Mouse (Mus musculus): ENCODE results near the gene Frem1.

Gene Frem1

DNA sequence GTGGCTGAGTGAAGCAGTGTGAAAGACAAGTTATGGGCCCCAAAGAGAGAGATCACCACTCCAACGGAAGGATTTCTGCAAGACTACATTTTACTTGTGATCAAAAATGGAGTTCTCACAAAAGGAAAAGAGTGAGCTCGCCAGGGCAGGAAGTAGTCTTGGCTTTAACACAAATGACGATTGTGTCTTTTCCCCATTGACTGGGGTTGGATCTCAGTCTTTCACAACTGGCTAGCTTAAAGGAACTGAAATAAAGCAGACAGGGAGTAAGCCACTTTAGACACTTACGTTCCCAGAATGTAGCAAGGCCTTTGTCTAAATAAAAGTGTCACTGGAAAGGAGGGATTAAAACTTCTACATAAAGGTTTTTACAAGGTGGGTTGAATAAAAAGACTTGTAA, 185.0 kb downstream of the Frem1 start:
- DNase-seq: no peak

DNA sequence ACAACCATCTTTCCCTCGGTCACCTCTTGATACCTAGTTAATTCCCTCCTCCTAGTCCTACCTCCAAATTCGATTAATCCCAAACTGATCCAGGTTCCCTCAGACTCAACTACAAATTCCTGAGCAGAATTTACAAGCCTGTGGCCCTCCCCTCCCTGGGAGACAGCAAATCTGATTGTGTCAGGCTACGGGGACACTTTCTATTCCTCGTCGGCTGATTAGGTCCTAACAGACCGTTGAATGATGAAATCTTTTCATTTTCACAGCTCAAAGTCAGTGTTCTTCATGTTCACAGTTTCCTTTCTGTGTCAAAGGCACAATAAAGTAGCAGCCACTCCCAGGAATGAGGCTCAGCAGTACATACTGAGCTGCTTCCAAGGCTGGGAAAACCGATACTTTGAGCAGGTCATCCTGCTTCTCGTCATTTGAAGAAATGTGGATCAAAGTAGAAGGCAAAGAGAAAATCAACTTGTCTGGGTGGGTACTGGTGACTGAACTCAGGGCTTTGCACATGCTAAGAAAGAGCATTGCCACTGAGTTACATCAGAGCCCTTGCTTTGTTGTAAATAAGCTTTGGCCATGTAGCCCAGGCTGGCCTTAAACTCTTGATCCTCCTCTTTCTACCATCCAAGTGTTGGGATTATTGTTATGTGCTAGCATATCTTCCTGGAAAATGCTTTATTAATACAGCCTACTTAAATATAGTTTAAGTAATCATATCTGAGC, 187.0 kb downstream of the Frem1 start:
- DNase-seq: no peak

DNA sequence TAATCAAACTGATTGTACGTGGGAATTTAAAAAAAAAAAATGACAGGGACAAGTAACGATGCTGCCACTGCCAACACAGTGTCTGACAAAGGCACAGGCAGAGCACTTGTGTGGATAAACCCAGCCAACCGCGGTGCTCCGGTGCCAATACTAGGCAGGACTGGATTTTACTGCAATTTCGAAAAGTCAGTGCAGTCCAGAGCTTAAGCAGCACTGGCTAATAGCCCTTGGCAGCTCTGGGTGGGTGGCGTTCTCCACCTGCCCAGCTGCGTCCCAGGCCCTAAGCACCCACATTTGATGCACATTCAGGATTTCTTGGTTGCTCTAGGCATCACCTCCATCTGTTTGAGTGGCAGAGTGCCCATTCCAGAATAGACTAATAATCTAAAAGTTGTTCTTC, 188.8 kb downstream of the Frem1 start:
- DNase-seq: no peak

DNA sequence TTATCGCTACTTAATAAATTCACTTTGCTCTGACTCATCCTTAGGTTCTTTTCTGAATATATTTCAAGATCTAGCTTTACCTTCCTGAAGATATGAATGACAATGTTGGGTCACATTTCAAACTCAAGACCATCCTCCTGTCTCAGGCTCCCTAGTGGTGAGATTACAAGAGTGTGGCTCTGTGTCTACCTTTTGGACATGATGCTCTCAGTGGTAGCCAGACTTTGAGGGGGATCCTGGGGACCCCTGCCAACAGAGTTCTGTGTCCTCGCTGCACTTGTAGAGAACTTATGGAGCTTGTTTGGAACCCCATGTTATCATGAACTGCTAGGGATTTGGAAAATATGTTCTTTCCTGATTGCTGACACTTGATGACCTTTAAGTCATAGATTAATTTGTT, 190.7 kb downstream of the Frem1 start:
- no peak for DNase-seq

DNA sequence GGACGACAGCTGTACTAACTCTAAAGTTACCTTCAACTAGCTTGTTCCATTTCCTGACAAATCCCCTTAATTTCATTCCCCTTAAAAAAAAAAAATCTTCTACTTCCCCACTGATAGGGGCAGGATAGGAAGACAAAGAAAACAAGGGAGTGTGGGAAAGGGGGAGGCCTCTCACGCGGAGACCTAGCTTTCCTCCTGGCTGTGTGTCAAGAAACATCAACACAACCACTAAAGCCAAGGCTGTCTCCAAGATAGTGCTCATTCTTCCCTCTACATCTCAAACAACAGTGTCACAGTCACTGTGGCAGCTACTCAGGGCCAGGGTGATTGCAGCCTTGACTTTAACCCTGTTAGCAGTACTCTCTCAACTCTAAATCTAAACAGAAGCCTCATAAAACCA, 191.6 kb downstream of the Frem1 start:
- no peak for DNase-seq

DNA sequence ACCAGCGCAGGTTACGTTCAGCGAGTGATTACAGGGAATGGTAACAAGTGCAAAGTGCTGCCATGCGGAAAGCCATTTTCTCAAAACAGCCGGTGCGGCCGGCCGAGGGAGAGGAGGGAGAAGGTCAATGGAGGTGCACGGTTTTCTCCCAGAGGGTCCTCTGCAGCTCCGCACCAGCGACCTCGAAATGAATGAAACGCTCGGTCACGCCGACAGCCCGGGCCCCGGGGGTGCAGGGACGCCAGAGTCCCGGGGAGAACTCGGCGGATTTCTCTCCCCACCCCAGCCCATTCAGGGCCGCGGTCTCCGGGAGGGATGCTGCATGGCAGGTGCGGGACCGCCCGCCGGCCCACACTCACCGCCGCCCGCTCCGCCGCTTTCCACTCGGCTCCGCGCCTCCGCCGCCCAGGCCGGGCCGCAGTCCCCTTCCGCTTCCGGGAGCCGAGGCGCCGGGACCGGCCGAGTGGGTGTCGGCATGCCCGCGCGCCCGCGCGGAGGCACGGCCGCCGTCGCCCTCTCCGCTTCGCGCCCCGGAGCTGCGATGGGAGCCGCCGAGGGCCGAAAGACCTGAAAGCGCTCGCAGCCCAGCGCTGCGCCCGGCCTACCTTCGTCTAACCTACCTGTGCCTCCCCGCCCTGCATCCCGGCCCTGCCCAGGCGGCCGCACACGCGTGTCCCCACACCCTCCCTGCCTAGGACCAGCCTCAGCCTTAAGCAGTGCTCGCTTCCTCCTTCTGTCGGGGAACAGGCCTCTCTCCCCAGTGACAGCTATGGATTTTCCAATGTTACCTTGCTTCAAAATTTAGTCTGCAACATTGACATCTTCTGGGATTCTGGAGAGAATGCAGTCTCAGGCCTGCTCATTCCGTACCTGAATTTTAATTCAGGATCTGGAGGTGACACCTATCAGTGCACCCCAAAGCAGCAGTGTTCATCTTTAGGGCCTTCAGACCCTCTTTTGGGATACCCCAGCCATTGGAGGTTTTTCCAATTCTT, 192.7 kb downstream of the Frem1 start, which contains the start of gene Zdhhc21:
Zdhhc21 (minus strand) TSS at position 828 of the 995 bp plus-strand sequence.
- peak; percentile 87 for DNase-seq

DNA sequence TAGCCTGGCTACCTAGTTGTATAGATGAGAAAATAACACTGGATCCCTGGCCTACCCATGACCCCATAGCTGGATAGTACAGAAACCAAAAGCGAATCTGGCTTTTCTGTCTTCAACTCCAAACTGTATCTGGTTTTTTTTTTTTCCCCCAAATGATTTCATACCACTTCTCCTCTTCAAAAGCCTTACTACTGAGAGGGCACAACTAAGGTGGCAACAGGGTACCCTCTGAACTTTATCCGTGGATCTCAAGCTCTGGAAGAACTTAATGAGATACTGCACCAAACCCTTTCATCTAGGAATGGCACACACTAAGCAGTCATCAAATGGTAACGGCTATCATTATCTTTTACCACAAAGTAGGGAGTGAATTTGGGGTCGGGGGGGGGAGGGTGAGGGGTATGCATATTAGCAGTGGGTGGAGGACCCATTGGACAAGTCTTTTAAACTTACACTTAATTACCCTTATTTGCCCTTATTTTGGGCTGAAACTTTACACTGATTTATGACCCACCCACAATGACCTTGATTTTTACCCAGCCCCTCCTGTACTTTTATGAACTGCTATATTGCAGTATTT, 193.6 kb downstream of the Frem1 start:
- DNase-seq: no peak

DNA sequence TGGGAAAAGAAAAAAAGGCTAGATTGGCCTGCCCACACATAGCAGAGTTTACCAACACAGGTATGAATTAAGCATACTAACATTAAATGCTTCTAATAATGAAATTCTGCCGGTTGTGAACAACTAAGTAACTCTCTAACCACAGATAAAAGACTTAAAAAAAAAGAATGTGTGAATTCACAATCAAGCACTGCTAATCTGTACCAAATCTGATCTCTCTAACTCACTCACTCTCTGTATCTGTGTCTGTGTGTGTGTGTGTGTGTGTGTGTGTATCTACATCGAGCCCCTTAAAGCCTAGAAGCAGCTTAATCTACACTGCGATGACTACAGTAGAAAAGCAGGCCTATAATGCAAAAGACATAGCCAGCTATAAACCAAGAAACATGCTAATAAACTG, 195.2 kb downstream of the Frem1 start:
- no peak for DNase-seq

DNA sequence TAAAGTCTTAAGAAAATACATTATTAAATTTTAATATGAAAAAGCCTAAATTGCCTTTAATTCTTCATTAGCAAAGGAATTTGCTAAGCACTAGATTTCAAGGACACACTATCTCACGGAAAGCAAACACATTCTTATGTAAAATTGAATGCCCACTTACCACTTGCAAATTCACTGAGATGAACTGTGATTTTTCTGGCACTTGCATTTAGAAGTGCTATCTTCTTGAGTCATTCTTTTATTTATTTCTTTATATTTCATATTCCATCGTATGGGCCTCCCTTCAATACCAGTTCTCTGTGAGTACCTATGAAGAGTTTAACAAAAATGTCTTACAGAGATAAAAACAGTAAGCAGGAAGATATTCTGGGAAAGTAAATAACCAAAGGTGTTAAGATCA, 198.3 kb downstream of the Frem1 start:
- DNase-seq: no peak

DNA sequence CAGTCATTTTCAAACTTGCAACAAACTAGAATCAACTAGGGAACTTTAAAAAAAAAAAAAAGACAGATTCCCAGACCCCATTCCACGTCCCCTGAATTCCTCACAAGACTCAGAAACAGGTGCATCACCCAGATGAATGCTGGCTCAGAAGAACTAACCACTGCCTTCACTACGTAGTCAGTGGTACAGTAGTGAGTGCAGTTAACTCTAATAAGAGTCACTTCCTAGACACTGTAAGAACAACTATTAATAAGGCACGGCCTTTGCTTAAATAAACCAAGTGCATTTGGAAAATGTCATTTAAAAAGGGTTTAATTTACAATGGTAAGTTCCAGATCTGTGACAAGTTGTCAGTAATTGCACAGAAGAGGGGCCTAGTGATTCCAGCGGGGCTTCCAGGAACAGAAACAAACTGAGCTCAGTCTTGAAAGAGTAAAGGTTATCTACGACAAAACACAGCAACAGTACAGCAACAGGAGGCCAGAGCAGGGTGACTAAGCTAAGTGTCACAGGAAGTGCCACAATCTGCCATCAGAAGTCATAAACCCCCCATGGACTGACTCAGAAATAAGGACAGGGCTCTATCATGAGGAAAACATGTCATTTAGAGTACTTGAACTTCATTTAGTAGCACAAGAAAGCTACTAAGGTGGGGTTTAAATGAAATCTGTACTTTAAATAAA, 203.4 kb downstream of the Frem1 start:
- DNase-seq: no peak

Measured in kidney, postnatal 14 days (tissue).